In genomic region chr7:78599941-78600677, GRCm38 (mm10) we compare ENCODE assay signal across 16 mouse cellular contexts.
"Had no signal": no experiment of that assay in that cellular context is flagged by ENCODE, and none has a peak within 500 bp of the region (broad histone marks: within the 10 kb centered on the region; RNA-seq: fewer than 3 reads in every experiment).

No protein-coding gene starts in this region.

- H3K9me3 ChIP-seq: lung, embryonic 15.5 days; megakaryocyte, embryonic 14.5 days; midbrain, embryonic 13.5 days; midbrain, embryonic 15.5 days; neural tube, embryonic 12.5 days; stomach, embryonic 15.5 days had no signal

- H3K4me3 ChIP-seq: lung, embryonic 15.5 days; megakaryocyte, embryonic 14.5 days; midbrain, embryonic 13.5 days; midbrain, embryonic 15.5 days; neural tube, embryonic 12.5 days; stomach, embryonic 15.5 days had no signal

- H3K4me1 ChIP-seq: lung, embryonic 15.5 days; stomach, embryonic 15.5 days had no signal

- DNase-seq: lung, postnatal 14 days; lung, postnatal 36 days; right cerebral cortex, postnatal 14 days; thymus, adult 2 months; thymus, postnatal 25 days; thymus, postnatal 4 days had no signal

- H3K27ac ChIP-seq: lung, embryonic 15.5 days; macrophage; midbrain, embryonic 13.5 days; midbrain, embryonic 15.5 days; neural tube, embryonic 12.5 days; stomach, embryonic 15.5 days; stomach, postnatal 0 days had no signal

- H3K36me3 ChIP-seq: lung, embryonic 15.5 days; midbrain, embryonic 13.5 days; midbrain, embryonic 15.5 days; neural tube, embryonic 12.5 days; stomach, embryonic 15.5 days had no signal

- ATAC-seq: lung, postnatal 0 days; midbrain, embryonic 13.5 days; midbrain, embryonic 15.5 days had no signal

- H3K9ac ChIP-seq: lung, embryonic 15.5 days; midbrain, embryonic 13.5 days; midbrain, embryonic 15.5 days; neural tube, embryonic 12.5 days; stomach, embryonic 15.5 days had no signal

- H3K4me2 ChIP-seq: lung, embryonic 15.5 days; midbrain, embryonic 11.5 days; midbrain, embryonic 13.5 days; midbrain, embryonic 15.5 days; neural tube, embryonic 12.5 days; stomach, embryonic 15.5 days had no signal
